Mouse (Mus musculus) midbrain, postnatal 0 days (tissue): Measurements from ENCODE around the gene Btnl10. TPM values are rescaled to one million over a fixed set of nuclear protein-coding genes. Genes with fewer than 3 reads are reported as not detected.

Experiments used
- ATAC-seq: fragments of 200-750 bp; cut with Nextera tagmentation; 2 replicates; pipeline ENCODE4 v1.8.0; 2017; ENCODE audit warnings: moderate number of reproducible peaks, mild to moderate bottlenecking, moderate TSS enrichment, moderate library complexity; ENCODE audit not compliant: low FRiP score
- DNase-seq: peaks from one replicate; pipeline ENCODE4 v3.0.0-alpha.2; 2015; ENCODE audit warnings: low spot score
- H3K27ac ChIP-seq: fragments of 300-500 bp; sonication (generic); 2 replicates; pipeline ENCODE4 v1.5.1; 2014; ENCODE audit warnings: low read depth, mild to moderate bottlenecking, low read length, mixed read lengths
- H3K27me3 ChIP-seq: fragments of 300-500 bp; sonication (generic); 2 replicates; pipeline ENCODE4 v1.6.1; 2014; ENCODE audit warnings: low read length, control low read depth, mixed read lengths; ENCODE audit not compliant: insufficient read depth
- H3K36me3 ChIP-seq: fragments of 300-500 bp; sonication (generic); 2 replicates; pipeline ENCODE4 v1.6.1; 2014; ENCODE audit warnings: low read length, control low read depth, mixed read lengths; ENCODE audit not compliant: insufficient read depth
- H3K4me1 ChIP-seq: fragments of 300-500 bp; sonication (generic); 2 replicates; pipeline ENCODE4 v1.6.1; 2014; ENCODE audit warnings: mild to moderate bottlenecking, control low read depth, antibody characterized with exemption, low read length, mixed read lengths; ENCODE audit not compliant: insufficient read depth
- H3K4me2 ChIP-seq: fragments of 300-500 bp; sonication (generic); 2 replicates; pipeline ENCODE4 v1.6.1; 2014; ENCODE audit warnings: low read depth, mild to moderate bottlenecking, low read length, mixed read lengths; ENCODE audit not compliant: poor library complexity, severe bottlenecking
- H3K4me3 ChIP-seq: fragments of 300-500 bp; sonication (generic); 2 replicates; pipeline ENCODE4 v1.5.1; 2014; ENCODE audit warnings: low read depth, mild to moderate bottlenecking, low read length, moderate library complexity
- H3K9ac ChIP-seq: fragments of 300-500 bp; sonication (generic); replicated peaks from 2 replicates; pipeline ENCODE4 v1.6.1; 2014; ENCODE audit warnings: mild to moderate bottlenecking, low read length, moderate library complexity, mixed read lengths; ENCODE audit not compliant: poor library complexity, severe bottlenecking
- H3K9me3 ChIP-seq: fragments of 300-500 bp; sonication (generic); 2 replicates; pipeline ENCODE4 v1.6.1; 2016; ENCODE audit warnings: low read length, control low read depth
- CTCF ChIP-seq: IDR thresholded peaks from 2 replicates; pipeline ENCODE4 v1.5.1; 2016; ENCODE audit warnings: antibody characterized with exemption, mild to moderate bottlenecking
- WGBS: fragments of 180-500 bp; shearing (Covaris S2); extraction: QIAGEN DNeasy Blood & Tissue Kit; methylation state at CpG from one replicate; pipeline ENCODE4 v1.1.7; 2014; 5-methylcytosine and 5-hydroxymethylcytosine counted together
- polyA plus RNA-seq: library from polyadenylated mRNA; unstranded; fragments of >200 nt; fragmentation: Nextera tagmentation; extraction: Ambion mirVana; gene quantifications from 2 replicates; pipeline ENCODE4 v1.2.1, GENCODE M21; 2015
- total RNA-seq: library from RNA; depleted of rRNA; stranded (reverse); fragments of >200 nt; gene quantifications from 2 replicates; pipeline ENCODE4 v1.2.3, GENCODE M21; 2014

Btnl10 gene
- total and polyA plus RNA-seq, 2 experiments from 2014 or later: 0.16 TPM; not detected in 1

DNA sequence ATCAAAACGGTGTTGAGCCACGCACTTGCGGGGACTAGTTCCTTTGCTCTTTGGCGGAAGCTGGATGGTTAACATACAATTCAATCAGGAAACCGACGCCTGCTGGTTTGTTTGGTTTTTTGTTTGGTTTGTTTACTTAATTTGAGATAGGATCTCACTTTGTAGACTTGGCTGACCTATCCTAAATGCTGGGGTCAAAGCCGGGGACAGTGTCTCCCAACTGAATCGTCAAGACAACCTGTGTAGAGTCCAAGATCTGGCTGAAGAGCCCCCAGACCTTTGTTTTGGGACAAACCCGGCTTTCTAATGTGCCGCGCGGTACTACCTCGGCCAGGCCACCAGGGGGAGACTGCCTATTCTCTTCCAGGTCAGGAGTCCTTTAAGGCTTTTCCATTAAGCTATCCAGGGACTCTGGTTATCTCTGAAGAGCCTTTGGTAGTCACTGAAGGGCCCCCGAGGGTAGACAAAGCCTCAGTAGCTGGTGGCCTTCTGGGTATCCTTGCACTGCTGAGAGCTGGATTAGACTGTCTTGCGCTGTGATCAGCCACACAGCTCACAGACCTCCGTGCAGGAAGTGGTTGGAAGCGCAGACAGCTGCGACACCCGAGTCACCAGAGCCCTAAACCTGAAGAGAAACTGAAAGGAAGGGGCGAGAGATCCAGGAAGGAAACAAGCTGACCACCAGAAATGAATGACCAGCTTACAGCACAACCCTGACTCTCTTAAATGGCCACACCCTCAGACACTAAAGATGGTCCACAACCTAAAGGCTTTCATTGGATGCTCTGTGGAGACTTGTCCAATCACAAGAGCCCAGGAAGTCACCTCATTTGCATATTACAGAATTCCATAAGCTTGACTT is 10.3 kb downstream of the Btnl10 start:
- peak; percentile 69 for DNase-seq
- H3K36me3 ChIP-seq: peaks cover 16% of the 10 kb centered on the region
- H3K27me3 ChIP-seq: no peaks in the 10 kb centered on the region
- 36% methylated on average over 20 of the region's 20 CpGs for WGBS
- peak overlapping the region; percentile 1; the same call in 1 of the 2 replicates for H3K27ac ChIP-seq
- ATAC-seq: peak; percentile 56; the same call in 1 of the 2 replicates
- peak; percentile 85 for TF ChIP-seq CTCF
- H3K9me3 ChIP-seq: no peaks in the 10 kb centered on the region
- no peak overlapping the region for H3K4me3 ChIP-seq
- peak overlapping the region; percentile 27 for H3K4me2 ChIP-seq
- H3K9ac ChIP-seq: no peak overlapping the region
- H3K4me1 ChIP-seq: no peaks in the 10 kb centered on the region

DNA sequence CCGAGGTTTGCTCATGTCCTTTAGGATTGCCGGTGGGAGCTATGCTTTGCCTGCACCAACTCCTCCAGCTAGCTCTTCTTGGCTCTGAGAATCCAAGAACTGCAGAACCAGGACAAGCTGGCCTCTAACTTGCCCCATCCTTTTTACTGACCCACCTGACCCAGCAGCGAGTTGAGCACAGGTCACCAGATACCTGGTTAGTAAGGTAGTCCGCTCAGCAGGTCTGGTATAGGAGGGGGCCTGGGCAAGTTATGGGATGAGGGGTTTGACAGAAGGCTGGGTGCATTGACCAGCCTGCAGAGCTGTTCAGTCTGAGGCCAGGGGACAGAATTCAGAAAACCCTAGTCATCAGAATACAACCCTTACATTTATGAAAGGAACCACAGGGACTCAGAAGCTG is 11.3 kb downstream of the Btnl10 start:
- peaks cover 26% of the 10 kb centered on the region for H3K36me3 ChIP-seq
- TF ChIP-seq CTCF: no peak
- no peak for DNase-seq
- no peaks in the 10 kb centered on the region for H3K27me3 ChIP-seq
- 77% methylated on average over 4 of the region's 4 CpGs for WGBS
- no peak overlapping the region for H3K4me2 ChIP-seq
- H3K4me3 ChIP-seq: no peak overlapping the region
- H3K9ac ChIP-seq: no peak overlapping the region
- no peak for ATAC-seq
- H3K27ac ChIP-seq: no peak overlapping the region
- no peaks in the 10 kb centered on the region for H3K4me1 ChIP-seq
- H3K9me3 ChIP-seq: no peaks in the 10 kb centered on the region

DNA sequence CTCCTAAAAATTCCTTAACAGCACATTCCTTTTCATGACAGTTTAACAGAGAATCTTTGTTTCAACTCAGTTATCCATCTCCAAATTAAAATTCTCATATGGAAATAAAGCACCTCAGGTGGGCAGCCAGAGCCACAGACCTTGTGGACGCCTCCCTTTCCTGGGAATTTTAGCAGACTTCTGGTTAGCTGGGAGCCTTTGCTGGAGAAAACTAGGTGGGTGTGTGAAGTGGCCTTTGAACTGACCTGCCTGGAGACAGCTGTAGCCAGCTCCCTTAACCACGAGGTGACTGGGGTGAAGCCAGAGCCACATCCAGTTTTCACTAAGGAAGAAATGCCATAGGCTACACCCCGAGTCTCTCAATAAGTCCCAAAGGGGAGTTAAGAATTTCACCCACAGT is 11.9 kb downstream of the Btnl10 start:
- 61% methylated on average over 3 of the region's 3 CpGs for WGBS
- TF ChIP-seq CTCF: no peak
- Histone ChIP-seq H3K4me2 (no peak overlapping the region), H3K9ac (no peak overlapping the region), H3K27me3 (no peaks in the 10 kb centered on the region), H3K9me3 (no peaks in the 10 kb centered on the region), H3K36me3 (peaks cover 31% of the 10 kb centered on the region), H3K4me3 (no peak overlapping the region), H3K27ac (no peak overlapping the region), H3K4me1 (no peaks in the 10 kb centered on the region)
- no peak for DNase-seq
- ATAC-seq: no peak

DNA sequence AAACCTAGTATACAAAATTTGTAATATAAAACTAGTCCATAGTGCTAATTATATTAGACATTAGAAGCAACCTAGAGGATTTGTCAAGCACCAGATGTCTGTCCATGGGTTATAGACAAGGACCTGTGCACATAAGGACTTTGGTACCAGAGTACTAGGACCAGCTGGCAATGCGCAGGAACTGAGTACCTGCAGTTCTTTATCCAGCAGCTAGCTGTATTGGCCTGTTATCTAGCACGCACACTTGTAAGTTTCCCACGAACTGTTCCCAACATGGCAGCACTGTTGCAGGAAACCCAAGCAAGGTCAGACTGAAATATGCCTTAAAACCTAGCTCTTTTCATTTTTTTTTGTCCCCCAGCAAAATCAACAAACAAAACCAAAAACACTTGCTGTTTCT is 12.5 kb downstream of the Btnl10 start:
- Histone ChIP-seq H3K9ac (no peak overlapping the region), H3K4me1 (no peaks in the 10 kb centered on the region), H3K27ac (no peak overlapping the region), H3K36me3 (peaks cover 31% of the 10 kb centered on the region), H3K9me3 (no peaks in the 10 kb centered on the region), H3K4me2 (no peak overlapping the region), H3K4me3 (no peak overlapping the region), H3K27me3 (no peaks in the 10 kb centered on the region)
- DNase-seq: no peak
- 92% methylated on average over 3 of the region's 3 CpGs for WGBS
- TF ChIP-seq CTCF: no peak
- ATAC-seq: no peak

DNA sequence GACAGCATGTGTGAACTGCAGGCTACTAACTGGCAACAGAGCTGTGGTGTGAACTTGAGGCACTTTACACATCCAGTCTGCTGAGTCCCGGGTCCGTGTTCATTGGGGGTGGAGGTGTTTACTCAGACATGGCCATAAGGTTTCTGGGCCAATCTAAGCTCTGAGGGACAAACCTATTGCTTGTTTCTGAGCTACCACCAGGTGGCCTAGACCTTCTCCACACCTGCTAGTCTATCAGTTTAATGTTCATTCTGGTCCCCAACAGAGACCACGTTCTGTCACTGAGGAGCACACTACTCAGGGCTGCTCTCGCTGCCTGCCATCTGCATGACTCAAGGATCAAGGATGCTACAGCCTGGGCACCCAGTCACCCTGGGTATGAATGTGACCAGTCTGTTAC is 13.9 kb downstream of the Btnl10 start:
- Histone ChIP-seq H3K4me3 (no peak overlapping the region), H3K9ac (no peak overlapping the region), H3K27ac (no peak overlapping the region), H3K9me3 (no peaks in the 10 kb centered on the region), H3K4me2 (no peak overlapping the region), H3K27me3 (no peaks in the 10 kb centered on the region), H3K36me3 (peaks cover 42% of the 10 kb centered on the region), H3K4me1 (no peaks in the 10 kb centered on the region)
- 85% methylated on average over 4 of the region's 4 CpGs for WGBS
- peak; percentile 64 for TF ChIP-seq CTCF
- ATAC-seq: peak; percentile 21; the same call in 1 of the 2 replicates
- peak; percentile 50 for DNase-seq

DNA sequence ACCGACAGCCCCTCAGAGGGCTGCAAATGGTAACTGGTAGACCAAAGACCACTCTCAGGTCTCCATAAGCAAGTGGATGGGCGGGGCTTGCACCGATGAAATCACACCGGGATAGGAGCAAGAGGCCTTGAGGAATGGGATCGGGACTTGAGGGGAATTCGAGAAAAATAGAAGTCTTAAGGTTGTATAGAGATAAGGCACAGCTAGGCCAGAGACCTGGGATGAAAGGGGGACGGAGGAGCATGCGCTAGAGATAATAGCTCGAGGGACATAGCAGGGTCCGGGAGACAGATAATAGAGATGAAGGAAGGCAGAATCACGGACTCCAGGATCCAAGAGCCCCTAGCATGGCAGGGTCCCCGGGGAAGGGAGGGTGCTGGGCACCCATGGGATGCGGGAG is 20.2 kb downstream of the Btnl10 start:
- peak overlapping the region; percentile 85 for H3K4me2 ChIP-seq
- no peaks in the 10 kb centered on the region for H3K27me3 ChIP-seq
- WGBS: under 1% methylated on average over 13 of the region's 13 CpGs
- ATAC-seq (peak; percentile 2; the same call in 1 of the 2 replicates), DNase-seq (peak; percentile 35)
- no peaks in the 10 kb centered on the region for H3K9me3 ChIP-seq
- H3K4me3 ChIP-seq: peak overlapping the region; percentile 98
- H3K27ac ChIP-seq: peak overlapping the region; percentile 93
- no peak for TF ChIP-seq CTCF
- peaks cover 31% of the 10 kb centered on the region for H3K36me3 ChIP-seq
- H3K4me1 ChIP-seq: peaks cover 10% of the 10 kb centered on the region
- H3K9ac ChIP-seq: peak overlapping the region; percentile 97
